Mouse (Mus musculus) ES-Bruce4 (cell line): ENCODE results near the gene Fcnb. TPM values are rescaled to one million over a fixed set of nuclear protein-coding genes. Genes with fewer than 3 reads are reported as not detected.

Experiments
- H3K27ac ChIP-seq: 2 replicates; pipeline ENCODE4 v1.5.1; 2012; ENCODE audit warnings: low read length, inconsistent platforms; ENCODE audit not compliant: insufficient read depth
- H3K27me3 ChIP-seq: 2 replicates; pipeline ENCODE4 v1.6.1; 2012; ENCODE audit warnings: mild to moderate bottlenecking, low read length, inconsistent platforms; ENCODE audit not compliant: control insufficient read depth, poor library complexity, insufficient read depth, severe bottlenecking
- H3K36me3 ChIP-seq: 2 replicates; pipeline ENCODE4 v1.6.1; 2012; ENCODE audit warnings: inconsistent platforms, mild to moderate bottlenecking, low read length, moderate library complexity; ENCODE audit not compliant: control insufficient read depth, poor library complexity, insufficient read depth, severe bottlenecking
- H3K4me1 ChIP-seq: one replicate; pipeline ENCODE4 v1.8.1; 2011; ENCODE audit warnings: low read length; ENCODE audit not compliant: control insufficient read depth, insufficient read depth
- H3K4me3 ChIP-seq: 2 replicates; pipeline ENCODE4 v1.5.1; 2011; ENCODE audit warnings: low read depth, mild to moderate bottlenecking, low read length
- H3K9ac ChIP-seq: 2 replicates; pipeline ENCODE4 v1.6.1; 2012; ENCODE audit warnings: low read depth, mild to moderate bottlenecking, inconsistent platforms; ENCODE audit not compliant: poor library complexity, severe bottlenecking
- H3K9me3 ChIP-seq: replicated peaks from 2 replicates; pipeline ENCODE4 v1.6.1; 2012; ENCODE audit warnings: mild to moderate bottlenecking, low read length, inconsistent platforms; ENCODE audit not compliant: control insufficient read depth, poor library complexity, insufficient read depth, severe bottlenecking
- CTCF ChIP-seq: IDR thresholded peaks from one replicate; pipeline ENCODE4 v1.8.1; 2011; ENCODE audit warnings: low read depth, low read length
- EP300 ChIP-seq: IDR thresholded peaks from 2 replicates; pipeline ENCODE4 v1.6.1; 2011; ENCODE audit warnings: low read depth, low read length; ENCODE audit not compliant: insufficient read depth
- POLR2A ChIP-seq: IDR thresholded peaks from one replicate; pipeline ENCODE4 v1.8.1; 2011; ENCODE audit warnings: low read length; ENCODE audit not compliant: insufficient read depth
- polyA plus RNA-seq: library from polyadenylated mRNA; stranded (reverse); fragments of >200 nt; gene quantifications from 2 replicates; pipeline ENCODE4 v1.2.4, GENCODE M21; 2011; ENCODE audit warnings: low read depth; ENCODE audit not compliant: missing spikeins, insufficient read depth, insufficient read length

The Fcnb gene
- polyA plus RNA-seq, 1 experiment = not detected

- H3K36me3 ChIP-seq = no peaks in the 10 kb centered on the region
- TF ChIP-seq CTCF = no peak
- no peak for TF ChIP-seq POLR2A
- TF ChIP-seq EP300 = no peak
- H3K4me1 ChIP-seq = no peaks in the 10 kb centered on the region
- H3K9me3 ChIP-seq = no peaks in the 10 kb centered on the region
- no peak overlapping the region for H3K9ac ChIP-seq
- no peak overlapping the region for H3K27ac ChIP-seq
- no peaks in the 10 kb centered on the region for H3K27me3 ChIP-seq
- H3K4me3 ChIP-seq = no peak overlapping the region
Observed at GRCm38 (mm10) chr2:28090299-28091008, 5.8 kb upstream of the Fcnb start.

GRCm38 (mm10) chr2:28089095-28089494 lies 4.4 kb upstream of the Fcnb start:
- H3K4me3 ChIP-seq = no peak overlapping the region
- no peaks in the 10 kb centered on the region for H3K4me1 ChIP-seq
- H3K36me3 ChIP-seq = no peaks in the 10 kb centered on the region
- no peaks in the 10 kb centered on the region for H3K27me3 ChIP-seq
- TF ChIP-seq EP300 (no peak), POLR2A (no peak), CTCF (no peak)
- H3K9me3 ChIP-seq = no peaks in the 10 kb centered on the region
- H3K27ac ChIP-seq = no peak overlapping the region
- H3K9ac ChIP-seq = no peak overlapping the region

GRCm38 (mm10) chr2:28086112-28086511 lies 1.4 kb upstream of the Fcnb start:
- TF ChIP-seq POLR2A (no peak), EP300 (no peak), CTCF (no peak)
- Histone ChIP-seq H3K4me3 (no peak overlapping the region), H3K27me3 (no peaks in the 10 kb centered on the region), H3K9ac (no peak overlapping the region), H3K36me3 (no peaks in the 10 kb centered on the region), H3K4me1 (no peaks in the 10 kb centered on the region), H3K9me3 (no peaks in the 10 kb centered on the region), H3K27ac (no peak overlapping the region)

- Histone ChIP-seq H3K27me3 (no peaks in the 10 kb centered on the region), H3K27ac (no peak overlapping the region), H3K4me3 (no peak overlapping the region), H3K4me1 (no peaks in the 10 kb centered on the region), H3K36me3 (no peaks in the 10 kb centered on the region), H3K9ac (no peak overlapping the region), H3K9me3 (no peaks in the 10 kb centered on the region)
- TF ChIP-seq POLR2A (no peak), CTCF (no peak), EP300 (no peak)
Observed at GRCm38 (mm10) chr2:28075616-28076187, 9.0 kb downstream of the Fcnb start.

GRCm38 (mm10) chr2:28068537-28068878 lies 16.2 kb downstream of the Fcnb start:
- Histone ChIP-seq H3K27ac (no peak overlapping the region), H3K9ac (no peak overlapping the region), H3K9me3 (no peaks in the 10 kb centered on the region), H3K27me3 (no peaks in the 10 kb centered on the region), H3K4me1 (no peaks in the 10 kb centered on the region), H3K4me3 (no peak overlapping the region), H3K36me3 (no peaks in the 10 kb centered on the region)
- TF ChIP-seq EP300 (no peak), POLR2A (no peak), CTCF (no peak)

GRCm38 (mm10) chr2:28067821-28068536 lies 16.7 kb downstream of the Fcnb start:
- TF ChIP-seq EP300 (no peak), POLR2A (no peak), CTCF (no peak)
- Histone ChIP-seq H3K36me3 (no peaks in the 10 kb centered on the region), H3K27ac (no peak overlapping the region), H3K27me3 (no peaks in the 10 kb centered on the region), H3K9ac (no peak overlapping the region), H3K4me1 (no peaks in the 10 kb centered on the region), H3K9me3 (no peaks in the 10 kb centered on the region), H3K4me3 (no peak overlapping the region)
